Mouse (Mus musculus) testis, postnatal 10 days (tissue): ENCODE data around the gene Slc25a39.
"Not testable (repeated sequence)": the region's sequence is repeated elsewhere in the genome, so short reads cannot be mapped to it uniquely, and the experiment has no call there.

Experiments
- DNase-seq: peaks from one replicate; pipeline ENCODE4 v3.0.0; 2021; ENCODE audit warnings: low spot score

Gene Slc25a39

DNA sequence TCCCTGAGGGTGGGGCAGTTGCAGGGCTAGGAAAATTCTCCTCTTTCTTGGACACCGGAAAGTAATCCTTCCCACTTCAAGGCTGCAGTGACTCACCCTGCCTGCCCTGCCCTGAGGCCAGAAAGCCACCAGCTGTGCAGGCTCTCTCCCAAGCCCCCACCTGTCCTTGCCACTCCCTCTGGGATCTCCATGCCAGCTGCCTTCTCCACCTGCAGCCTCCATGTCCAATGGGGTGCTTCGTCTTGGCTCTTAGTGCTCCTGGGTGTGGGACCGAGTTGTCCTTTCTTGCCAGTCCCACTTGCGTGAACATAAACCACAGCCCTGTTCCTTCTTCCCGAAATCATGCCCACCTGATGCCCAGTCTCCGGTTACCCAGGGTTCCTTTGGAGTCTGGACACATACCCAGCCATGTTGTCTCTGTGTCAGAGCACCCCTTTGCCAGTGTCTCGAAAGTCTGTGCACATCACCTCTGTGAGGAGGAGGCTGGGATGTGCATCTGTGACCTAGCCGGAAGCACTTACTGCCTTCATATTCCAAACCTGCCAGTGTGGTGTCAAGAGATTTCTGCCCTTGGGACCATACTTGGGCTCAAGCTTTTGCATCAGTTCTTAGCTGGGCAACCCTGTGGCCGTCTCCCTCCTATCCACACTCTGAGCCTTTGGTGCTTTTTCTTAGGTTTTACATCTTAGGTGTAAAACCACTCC, 13.2 kb downstream of the Slc25a39 start:
- no peak for DNase-seq

DNA sequence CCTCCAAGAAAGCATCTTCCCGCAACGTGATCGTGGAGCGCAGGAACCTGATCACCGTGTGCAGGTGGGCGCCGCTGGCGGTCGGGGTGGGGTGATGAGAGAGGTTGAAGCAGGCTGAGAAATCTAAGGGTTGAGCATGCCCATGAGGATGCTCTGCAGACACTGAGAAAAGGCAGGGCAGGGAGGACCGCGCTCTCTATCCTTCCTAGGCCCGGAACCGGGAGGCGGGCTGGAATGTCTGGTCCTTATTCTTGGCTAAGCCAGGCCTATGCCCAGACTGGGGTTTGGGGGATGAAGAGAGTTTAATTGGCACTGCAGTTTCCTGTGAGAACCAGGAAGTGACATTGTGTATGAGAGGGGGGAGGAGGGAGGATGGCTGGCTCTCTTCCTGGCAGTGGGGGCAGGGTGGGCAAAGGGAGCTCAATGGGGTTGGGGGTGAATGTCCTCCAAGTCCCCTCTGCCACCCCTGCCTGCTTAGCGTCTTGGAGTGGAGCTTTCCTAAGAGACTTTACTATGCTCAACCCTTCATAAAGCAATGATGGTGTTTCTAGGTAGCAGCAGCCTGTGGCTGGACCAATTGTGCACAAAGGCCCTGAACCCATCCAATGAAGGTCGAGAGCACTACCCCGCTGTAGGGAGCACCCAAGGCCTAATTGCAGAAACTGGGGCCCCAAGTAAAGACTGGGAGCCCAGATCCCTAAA, 13.9 kb downstream of the Slc25a39 start:
- DNase-seq = no peak

DNA sequence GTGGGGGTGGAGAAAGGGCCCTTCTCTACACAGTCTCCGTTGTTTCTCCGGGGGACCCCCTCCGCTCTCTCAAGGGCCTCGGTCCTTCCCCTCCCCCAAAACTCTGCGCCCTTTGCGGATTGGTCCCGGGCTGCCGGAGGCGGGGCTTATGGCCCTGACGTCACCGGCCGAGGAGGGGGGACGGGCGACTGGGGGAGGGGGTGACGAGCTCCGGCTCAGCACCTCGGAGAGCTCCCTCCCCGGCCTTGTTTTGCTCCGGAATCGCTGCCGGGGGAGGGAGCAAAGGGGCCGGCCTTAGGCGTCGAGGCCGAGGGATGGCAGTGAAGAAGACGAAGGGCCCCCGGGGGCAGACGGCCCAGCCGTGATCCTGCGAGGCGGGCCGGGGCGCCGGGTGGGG, 14.5 kb downstream of the Slc25a39 start, which contains the start of gene Rundc3a:
Gene Rundc3a, plus strand, starts transcription at position 166 of the 397 bp plus-strand sequence.
- DNase-seq = peak; percentile 95

DNA sequence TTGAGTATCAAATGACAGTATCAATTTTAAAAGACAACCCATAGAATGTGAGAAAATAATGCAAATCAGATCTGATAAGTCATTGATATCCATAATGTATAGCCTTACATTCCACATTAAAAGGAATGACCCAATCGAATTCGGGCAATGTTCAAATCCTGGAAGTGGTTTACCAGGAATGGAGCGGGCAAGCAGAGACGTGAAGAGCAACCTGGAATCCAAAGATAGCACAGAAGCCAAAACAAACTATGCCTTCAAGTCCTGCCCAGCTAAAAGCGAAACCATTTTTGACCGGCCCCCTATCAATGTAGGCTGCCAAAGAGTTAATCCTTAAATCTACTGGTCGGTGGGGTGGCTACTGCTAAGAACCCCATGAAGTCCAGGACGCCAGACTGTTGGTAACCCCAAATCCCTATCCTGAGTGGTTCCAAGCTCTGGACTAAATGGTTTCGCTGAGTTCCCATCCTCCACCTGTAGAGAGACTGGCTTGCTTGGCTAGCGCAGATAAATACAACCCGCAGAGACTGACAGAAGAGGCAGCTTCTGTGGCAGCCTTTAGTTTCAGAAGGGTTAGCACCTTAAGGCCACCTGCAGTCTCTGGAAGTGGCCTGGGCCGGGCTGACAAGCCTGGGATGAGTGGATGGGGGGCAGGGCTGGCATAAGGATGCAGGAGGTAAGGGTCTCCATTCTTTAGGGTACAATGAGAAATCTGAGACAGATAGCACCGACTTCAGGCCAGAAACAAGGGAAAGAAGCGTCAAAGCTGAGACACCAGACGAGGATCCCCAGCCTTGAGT, 15.1 kb downstream of the Slc25a39 start:
- DNase-seq = no peak

DNA sequence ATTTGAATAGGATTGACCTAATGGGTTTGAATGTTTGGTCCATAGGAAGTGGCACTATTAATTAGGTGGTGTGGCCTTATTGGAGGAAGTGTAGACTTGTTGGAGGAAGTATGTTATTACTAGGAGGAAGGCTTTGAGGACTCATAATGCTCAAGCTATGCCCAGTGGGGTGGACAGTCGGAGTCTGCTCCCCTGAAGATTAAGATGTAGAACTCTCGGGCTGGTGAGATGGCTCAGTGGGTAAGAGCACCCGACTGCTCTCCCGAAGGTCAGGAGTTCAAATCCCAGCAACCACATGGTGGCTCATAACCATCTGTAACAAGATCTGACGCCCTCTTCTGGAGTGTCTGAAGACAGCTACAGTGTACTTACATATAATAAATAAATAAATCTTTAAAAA, 18.3 kb downstream of the Slc25a39 start:
- not testable (repeated sequence) for DNase-seq

DNA sequence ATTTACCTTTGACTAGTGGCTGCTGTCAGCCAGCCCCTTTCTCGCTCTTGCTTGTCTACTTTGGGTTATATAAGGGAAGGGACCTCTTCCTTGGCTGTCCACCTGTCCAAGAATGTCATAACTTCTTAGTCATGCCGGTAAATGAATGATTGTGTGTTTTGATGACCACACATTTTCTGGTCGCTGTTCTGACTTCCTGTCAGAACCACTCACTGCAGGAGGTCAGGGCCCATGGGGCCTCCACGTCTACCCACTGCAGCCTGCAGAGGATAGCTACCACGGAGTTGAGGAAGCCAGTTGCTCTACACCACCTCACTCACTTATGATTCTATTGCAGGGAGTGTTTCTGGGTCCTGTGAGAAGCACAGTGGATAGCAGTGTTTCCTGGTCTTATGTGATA, 21.6 kb downstream of the Slc25a39 start:
- DNase-seq = no peak

DNA sequence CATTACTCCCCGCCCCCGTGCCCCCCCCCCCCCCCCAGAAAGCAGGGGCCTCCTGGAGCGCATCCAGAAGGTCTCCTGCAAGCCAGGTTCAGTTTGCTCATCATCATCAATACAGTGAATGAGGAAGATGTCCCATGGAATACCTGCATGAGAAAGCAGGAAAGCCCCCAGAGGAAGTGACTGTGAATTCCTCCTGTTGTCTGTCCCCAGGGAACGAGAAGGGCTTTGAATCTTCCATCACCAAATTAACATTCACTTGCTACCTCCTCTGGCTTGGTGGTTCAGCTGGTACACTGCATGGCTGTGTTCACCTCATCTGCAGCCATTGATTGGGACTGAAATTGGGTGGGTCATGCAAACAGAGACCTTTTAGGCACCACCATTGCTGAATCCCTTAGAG, 22.7 kb downstream of the Slc25a39 start:
- DNase-seq = no peak

DNA sequence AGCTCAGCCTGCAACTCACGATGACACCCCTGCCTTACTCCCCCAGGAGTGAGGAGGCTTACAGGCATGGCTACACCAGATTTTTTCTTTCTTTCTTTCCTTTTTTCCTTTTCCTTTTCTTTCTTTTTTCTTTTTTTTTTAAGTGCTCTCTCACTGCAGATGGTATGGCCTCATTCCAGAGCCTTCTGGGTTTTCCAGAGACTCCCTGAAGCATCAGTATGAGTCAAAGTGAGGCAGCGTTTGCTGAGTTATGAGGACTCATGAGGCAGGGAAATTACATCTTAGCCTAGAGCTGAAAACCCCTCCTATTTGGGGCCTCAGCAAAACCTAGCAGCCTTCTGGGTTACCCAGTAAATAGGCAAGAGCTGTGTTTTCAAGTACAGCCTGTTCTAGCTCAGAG, 23.3 kb downstream of the Slc25a39 start:
- no peak for DNase-seq

DNA sequence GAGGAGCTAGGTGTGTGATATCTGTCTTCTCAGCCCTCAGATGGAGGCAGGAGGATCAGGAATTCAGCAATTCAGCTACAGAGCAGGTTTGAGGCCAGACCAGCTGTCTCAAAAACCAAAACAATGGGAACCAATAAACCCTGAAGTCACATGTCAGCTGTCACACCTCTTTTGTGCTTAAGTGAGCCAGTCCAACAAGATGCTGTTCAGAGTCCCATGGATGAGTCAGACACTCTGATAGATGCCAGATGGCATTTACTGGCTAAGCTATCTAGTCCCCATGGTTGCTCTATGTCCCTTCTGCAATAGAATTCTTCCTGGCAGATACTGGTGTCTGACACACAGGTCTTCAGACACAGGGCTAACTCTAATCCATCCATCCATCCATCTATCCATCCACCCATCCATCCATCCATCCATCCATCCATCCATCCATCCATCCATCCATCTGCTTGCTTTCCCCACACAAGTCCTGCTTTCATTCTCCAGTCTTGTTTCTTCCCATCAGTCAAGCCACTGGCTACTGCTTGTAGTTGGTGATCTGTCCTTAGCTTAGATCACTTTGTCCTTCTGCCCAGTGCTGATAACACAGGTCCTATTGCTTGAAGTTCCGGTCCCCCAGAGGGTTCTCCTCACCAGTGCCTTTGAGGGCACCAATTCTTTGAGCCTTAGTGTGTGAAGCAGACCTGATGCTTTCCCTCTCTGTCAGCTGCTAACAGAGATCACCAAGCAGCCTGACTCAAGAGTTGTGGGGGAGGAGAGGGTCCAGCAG, 24.2 kb downstream of the Slc25a39 start:
- DNase-seq = no peak

DNA sequence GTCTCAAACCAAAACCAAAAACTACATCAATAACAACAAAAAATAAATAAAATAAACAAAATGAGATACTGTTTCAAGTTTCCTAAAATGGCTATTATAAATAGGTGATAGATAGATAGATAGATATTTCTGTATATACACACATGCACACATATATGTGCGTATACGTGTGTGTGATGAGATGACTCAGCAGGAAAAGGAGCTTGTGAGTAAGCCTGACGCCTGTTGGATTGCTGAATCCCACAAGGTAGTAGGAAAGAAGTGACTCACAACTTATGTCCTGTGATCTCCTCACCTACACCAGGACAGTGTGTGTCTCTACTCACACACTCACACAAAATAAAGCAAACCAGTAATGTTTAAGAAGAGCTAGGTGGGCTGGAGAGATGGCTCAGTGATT, 25.0 kb downstream of the Slc25a39 start:
- DNase-seq = no peak

DNA sequence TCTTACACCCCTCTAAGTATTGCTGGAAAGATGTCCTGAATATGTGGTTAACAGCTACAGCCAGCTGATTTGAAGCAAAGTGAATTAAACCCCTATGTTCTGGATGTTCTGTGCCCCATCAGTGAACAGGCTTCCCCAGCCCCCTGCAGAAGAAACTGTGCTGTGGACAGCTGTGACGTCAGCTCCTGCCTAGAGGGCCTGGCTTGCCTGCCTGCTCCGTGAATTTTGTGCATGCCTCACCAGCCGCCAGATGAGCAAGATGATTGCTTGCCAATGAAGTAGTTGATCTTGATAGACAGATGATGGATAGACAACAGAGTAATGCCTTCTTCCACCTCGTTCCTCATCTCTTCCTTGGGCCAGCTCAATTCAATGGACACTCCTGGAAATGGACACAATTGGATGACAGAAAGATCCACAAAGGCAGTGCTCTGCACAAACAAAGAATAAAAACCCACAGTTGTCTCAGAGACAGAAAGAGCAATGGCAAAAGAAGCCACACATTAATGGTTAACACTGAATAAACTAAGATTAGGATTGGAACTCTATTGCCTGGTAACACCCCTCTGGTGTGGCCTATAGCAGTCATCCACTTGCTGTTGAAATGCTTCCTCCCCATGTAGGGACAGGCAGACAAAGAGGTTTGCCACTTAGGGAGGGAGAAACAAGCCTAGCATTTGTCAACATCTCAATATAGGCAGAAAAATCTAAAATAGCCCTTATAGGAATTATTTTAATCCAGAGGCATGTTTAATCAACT, 26.2 kb downstream of the Slc25a39 start:
- DNase-seq = no peak

DNA sequence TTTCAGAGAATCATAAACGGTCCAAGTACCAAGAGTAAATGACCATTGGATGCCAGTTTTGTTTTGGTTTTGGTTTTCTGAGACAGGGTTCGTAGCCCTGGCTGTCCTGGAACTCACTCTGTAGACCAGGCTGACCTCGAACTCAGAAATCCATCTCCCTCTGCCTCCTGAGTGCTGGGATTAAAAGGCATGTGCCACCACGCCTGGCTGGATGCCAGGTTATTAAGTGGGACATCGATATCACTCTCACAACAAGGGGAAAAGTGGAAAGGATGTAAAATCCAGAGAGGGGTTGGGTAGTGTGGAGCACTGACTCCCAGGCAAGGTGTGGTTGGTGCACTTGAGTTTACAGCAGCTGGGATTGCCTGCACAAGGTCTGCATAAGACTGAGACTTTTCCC, 27.7 kb downstream of the Slc25a39 start:
- no peak for DNase-seq

DNA sequence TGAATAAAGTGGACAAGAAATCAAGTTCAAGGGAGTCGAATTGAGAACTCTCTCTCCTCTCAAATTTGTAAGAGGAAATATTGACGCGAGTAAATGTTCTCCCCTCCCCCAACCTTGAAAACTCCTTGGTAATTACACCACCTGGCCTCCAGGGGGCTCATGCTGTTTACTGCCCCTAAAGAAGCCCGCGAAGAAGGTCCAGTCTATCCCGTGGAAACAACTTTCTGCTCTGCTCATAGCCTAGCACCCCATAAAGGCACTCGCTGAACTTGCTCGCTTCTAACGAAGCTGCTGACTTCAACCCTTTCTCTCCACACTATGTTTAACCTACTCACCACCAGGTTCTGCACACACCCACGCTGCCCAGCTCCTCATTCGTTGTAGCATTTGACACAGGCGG, 30.6 kb downstream of the Slc25a39 start:
- peak; percentile 38 for DNase-seq

DNA sequence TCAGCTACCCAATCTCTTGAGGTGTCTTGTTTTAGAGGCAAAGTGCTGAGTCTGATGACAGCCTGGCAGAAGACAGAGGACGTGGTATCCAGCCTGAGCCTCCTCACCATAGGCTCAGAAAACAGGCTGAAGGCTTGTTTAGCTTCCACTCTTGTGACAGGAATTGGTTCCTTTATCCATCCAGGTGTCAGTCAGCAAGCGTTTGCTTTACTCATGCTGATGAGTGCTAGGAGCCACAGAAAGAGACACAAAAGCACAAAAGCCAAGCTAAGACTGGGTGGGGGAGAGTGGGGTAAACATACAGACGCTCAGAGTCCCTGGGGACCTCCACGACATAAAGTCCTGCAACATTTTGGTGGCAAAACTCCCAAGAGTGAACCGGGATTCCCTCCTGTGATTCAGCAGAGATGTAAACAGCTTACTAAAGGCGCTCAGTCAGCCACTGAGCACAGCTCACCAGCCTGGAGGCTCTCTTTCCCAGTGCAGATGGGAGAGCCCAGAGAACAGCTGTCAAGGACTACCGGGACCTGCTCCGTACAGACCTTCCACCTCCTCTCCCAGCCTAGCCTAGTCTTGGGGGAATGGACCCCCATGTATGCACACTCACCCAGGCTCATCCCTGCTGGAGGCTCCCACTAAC, 31.4 kb downstream of the Slc25a39 start:
- peak; percentile 31 for DNase-seq

DNA sequence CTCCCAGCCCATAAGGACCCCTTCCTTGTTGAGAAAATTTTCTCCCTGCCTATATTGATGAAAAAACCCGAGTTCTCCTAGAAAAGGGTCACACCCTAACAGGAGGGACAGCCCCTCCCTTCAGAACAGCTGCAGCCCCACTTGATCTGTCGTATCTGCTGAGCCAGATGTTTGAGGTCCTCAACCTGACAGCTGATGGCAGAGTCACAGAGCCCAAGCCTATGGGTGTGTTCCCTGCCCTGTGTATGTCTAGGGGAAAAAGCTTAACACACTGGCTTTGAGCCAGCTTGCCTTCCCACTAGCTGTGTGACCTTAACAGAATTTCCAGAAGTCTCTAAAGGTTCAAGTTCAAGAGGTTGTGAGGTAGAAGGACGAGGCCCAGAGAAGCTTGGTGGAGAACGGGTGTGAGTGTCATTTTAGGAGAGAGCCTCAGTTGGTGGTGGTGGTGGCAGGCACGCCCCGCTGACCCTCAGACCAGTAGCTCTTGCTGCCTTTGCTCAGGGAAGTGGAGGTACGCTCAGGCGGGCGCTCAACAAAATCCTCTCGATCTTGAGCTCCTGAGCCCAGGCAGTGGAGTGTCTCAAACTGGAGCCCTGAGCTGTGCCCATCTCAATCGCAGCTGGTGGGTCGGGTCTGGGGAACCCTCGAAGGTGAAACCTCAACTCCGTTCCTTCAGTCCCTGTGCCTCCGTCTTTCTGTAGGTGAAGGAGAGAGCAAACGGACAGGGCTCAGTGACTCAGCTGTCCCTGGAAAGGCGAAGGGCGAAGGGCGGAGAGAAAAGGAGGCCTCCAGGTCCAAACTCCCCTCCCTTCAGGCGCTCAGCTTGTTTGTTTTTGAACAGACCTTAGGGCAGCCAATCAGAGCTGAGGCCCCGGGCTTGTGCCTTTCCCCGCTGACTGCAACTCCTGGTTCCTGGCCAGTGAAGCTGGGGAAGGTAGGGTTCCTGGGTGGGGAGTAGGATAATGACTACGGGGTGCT, 32.3 kb downstream of the Slc25a39 start:
- DNase-seq = peak; percentile 45

DNA sequence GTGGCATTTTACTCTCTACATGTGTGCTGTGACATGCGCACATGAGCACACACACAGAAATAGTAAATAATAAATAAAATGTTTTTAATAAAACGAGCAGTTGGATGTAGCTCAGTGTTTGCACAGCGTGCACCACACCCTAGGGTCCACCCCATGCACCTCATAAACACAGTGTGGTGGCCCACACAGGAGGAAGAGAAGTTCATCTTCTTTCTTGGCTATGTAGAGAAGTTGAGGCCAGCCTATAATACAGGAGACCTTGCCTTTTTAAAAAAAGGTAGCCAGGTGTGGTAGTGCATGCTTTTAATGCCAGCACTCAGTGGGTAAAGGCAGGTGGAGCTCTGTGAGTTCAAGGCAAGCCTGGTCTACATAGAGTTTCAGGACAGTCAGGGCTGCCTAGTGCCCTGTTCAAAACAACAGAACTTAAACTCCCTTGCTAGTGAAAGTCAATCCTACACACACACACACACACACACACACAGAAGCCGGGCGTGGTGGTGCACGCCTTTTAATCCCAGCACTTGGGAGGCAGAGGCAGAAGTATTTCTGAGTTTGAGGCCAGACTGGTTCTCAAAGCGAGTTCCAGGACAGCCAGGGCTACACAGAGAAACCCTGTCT, 33.5 kb downstream of the Slc25a39 start:
- DNase-seq = no peak

DNA sequence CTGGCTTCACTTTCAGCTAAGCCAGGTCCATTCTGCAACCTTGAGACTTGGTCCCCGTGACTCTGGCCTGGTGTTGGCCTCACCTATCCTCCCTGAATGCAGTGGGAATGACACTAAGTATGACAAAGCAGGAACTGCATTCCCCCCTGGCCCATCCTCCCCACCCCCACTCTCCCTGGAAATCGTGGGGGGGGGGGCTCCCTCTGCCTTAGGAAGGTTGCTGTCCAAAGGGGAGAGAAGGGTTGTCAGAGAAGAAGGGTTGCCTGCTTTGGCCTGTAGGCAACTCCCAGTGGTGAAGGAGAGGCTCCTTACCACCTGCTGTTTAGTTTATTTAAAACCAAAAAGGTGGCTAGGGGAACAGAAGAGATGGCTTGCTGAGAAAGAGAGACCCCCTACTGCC, 34.1 kb downstream of the Slc25a39 start:
- no peak for DNase-seq

DNA sequence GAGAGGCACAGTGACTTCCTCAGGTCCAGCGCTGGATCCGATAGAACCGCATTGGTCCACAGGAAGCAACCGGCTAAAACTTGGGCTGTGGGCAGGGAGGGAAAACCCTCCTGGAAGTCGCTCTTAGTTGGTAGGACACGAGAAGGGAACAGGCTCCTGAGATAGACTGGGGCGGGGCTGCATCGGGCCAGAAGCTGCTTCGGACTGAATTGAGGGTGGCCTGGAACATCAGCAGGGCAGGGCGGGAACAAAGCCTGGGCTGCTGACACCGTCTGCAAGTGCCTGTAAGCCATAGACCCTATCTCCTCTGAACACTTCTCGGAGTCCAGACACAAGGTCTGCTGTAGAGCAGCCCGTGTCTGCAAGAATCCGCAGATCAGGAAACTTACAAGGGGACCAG, 34.8 kb downstream of the Slc25a39 start:
- no peak for DNase-seq
